Mouse (Mus musculus) G1E (cell line): Measurements from ENCODE around the gene Srrt.

Experiments
- CTCF ChIP-seq: IDR thresholded peaks from 2 replicates; pipeline ENCODE4 v1.5.1; 2012; ENCODE audit warnings: low read depth, low read length, inconsistent platforms, mixed read lengths
- GATA1 ChIP-seq: IDR thresholded peaks from 2 replicates; pipeline ENCODE4 v1.6.1; 2012; ENCODE audit warnings: borderline replicate concordance, low read length, inconsistent platforms, mixed read lengths
- GATA2 ChIP-seq: IDR thresholded peaks from 2 replicates; pipeline ENCODE4 v1.6.1; 2012; ENCODE audit warnings: low read depth, low read length, inconsistent platforms, borderline replicate concordance

- TF ChIP-seq CTCF (no peak), GATA1 (no peak), GATA2 (no peak)
Measured at GRCm38 (mm10) chr5:137346388-137346787, 38.9 kb upstream of the Srrt start.
